7 mouse cellular contexts compared by ENCODE assay signal in the genomic region with DNA sequence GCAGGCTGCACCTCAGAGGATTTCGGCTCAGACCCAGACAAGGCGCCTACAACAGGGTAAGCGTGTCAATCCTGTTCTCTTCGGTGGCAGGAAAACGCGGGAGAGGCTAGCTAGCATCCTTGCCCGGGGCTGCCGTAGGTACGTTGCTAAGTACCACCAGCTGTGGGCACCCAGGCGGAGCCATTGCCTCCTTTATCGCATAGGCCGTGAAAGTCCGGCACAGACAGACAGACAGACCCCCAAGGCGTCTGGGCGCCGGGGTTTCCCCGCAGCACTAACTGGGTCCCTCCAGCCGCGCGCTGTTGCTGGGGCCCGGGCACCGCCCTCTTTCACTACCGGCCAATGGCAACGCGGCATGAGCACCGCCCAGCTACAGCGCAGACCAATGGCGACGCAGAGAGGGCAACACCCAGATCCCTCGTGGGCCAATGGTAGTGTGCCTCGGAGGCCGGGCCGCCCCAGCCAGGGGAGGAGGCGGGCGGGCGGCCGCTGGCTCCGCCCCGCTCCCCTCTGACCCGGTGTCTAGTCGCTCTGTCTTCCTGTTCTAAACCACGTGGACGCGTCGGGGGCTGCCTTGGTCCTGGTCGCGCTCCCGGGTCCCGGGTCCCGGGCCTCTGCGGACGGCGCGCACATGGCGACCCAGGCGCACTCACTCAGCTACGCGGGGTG. TPM values are rescaled to one million over a fixed set of nuclear protein-coding genes. Genes with fewer than 3 reads are reported as not detected.
DNase-seq lines count a peak whose midpoint lies in the region; ATAC-seq lines count a peak whose summit lies in the region.

A gene (plus strand): TSS at position 502 of the 669 bp plus-strand sequence.

- under 1% methylated on average over 58 of the region's 58 CpGs for WGBS in embryonic facial prominence, embryonic 10.5 days
- under 1% methylated on average over 58 of the region's 58 CpGs for WGBS in limb, embryonic 10.5 days
- WGBS in midbrain, embryonic 13.5 days = under 1% methylated on average over 58 of the region's 58 CpGs

- H3K9ac ChIP-seq in midbrain, embryonic 13.5 days (replicated peaks) = peak within 1 kb of the TSS; percentile 76

- H3K27ac ChIP-seq in embryonic facial prominence, embryonic 10.5 days (replicated peaks) = peak within 1 kb of the TSS; percentile 90
- H3K27ac ChIP-seq in limb, embryonic 10.5 days = peak within 1 kb of the TSS; percentile 91
- H3K27ac ChIP-seq in midbrain, embryonic 13.5 days = peak within 1 kb of the TSS; percentile 62

- H3K27me3 ChIP-seq in embryonic facial prominence, embryonic 10.5 days (replicated peaks; ENCODE audit: low read depth, poor library complexity, severe bottlenecking) = peaks cover 7% of the 10 kb centered on the region; the same call in 1 of the 2 replicates
- H3K27me3 ChIP-seq in limb, embryonic 10.5 days (ENCODE audit: low read depth, poor library complexity, severe bottlenecking) = no peaks in the 10 kb centered on the region
- peaks cover 10% of the 10 kb centered on the region for H3K27me3 ChIP-seq in midbrain, embryonic 13.5 days

- H3K9me3 ChIP-seq in embryonic facial prominence, embryonic 10.5 days = 0 out of 2 replicates have a peak, but pooled peaks cover 2% of the 10 kb centered on the region
- no peaks in the 10 kb centered on the region for H3K9me3 ChIP-seq in limb, embryonic 10.5 days (replicated peaks)
- H3K9me3 ChIP-seq in midbrain, embryonic 13.5 days = no peaks in the 10 kb centered on the region

- H3K4me1 ChIP-seq in embryonic facial prominence, embryonic 10.5 days = peaks cover 16% of the 10 kb centered on the region
- peaks cover 13% of the 10 kb centered on the region; the same call in 1 of the 2 replicates for H3K4me1 ChIP-seq in limb, embryonic 10.5 days
- H3K4me1 ChIP-seq in midbrain, embryonic 13.5 days (replicated peaks) = peaks cover 15% of the 10 kb centered on the region

- ATAC-seq in granulocyte monocyte progenitor cell, adult 5-6 weeks (replicated peaks; ENCODE audit: poor library complexity, severe bottlenecking) = peak; percentile 98
- peak; percentile 100 for ATAC-seq in midbrain, embryonic 13.5 days

- peaks cover 11% of the 10 kb centered on the region for H3K36me3 ChIP-seq in embryonic facial prominence, embryonic 10.5 days (replicated peaks)
- peaks cover 9% of the 10 kb centered on the region for H3K36me3 ChIP-seq in limb, embryonic 10.5 days
- no peaks in the 10 kb centered on the region for H3K36me3 ChIP-seq in midbrain, embryonic 13.5 days

- peak within 1 kb of the TSS; percentile 86 for H3K4me2 ChIP-seq in midbrain, embryonic 13.5 days (replicated peaks)

- peak within 1 kb of the TSS; percentile 98 for H3K4me3 ChIP-seq in embryonic facial prominence, embryonic 10.5 days
- H3K4me3 ChIP-seq in limb, embryonic 10.5 days = peak within 1 kb of the TSS; percentile 96
- peak within 1 kb of the TSS; percentile 94 for H3K4me3 ChIP-seq in midbrain, embryonic 13.5 days (replicated peaks)

- peak; percentile 96 for DNase-seq in adrenal gland, postnatal 10 days
- DNase-seq in embryonic facial prominence, embryonic 10.5 days (ENCODE audit: low spot score) = peak; percentile 98
- peak; percentile 95 for DNase-seq in kidney, adult 11 months
- DNase-seq in limb, embryonic 10.5 days (ENCODE audit: low spot score) = peak; percentile 93
- peak; percentile 93 for DNase-seq in spleen, adult 12 weeks (ENCODE audit: low spot score)

RNA-seq across cellular contexts. Expression of the gene that starts here (rescaled TPM):
- total RNA-seq in adrenal gland, postnatal 10 days (2021) = 10 to 100 TPM; 30.6 to 40.3 TPM
- polyA plus RNA-seq in embryonic facial prominence, embryonic 10.5 days (2016; fragmentation: Nextera tagmentation; extraction: Ambion mirVana) = 89.9 and 95.4 TPM in 2 replicates
- total RNA-seq in granulocyte monocyte progenitor cell, adult 5-6 weeks (2014; fragmentation: Nextera tagmentation) = 31.7 and 36.0 TPM in 2 replicates
- total RNA-seq in granulocyte monocyte progenitor cell, adult 5-6 weeks (2017) = 67.6 and 82.0 TPM in 2 replicates
- polyA plus RNA-seq in limb, embryonic 10.5 days (2016; fragmentation: Nextera tagmentation; extraction: Ambion mirVana) = 84.4 and 105 TPM in 2 replicates
- 29.2 and 29.7 TPM in 2 replicates for polyA plus RNA-seq in midbrain, embryonic 13.5 days (2015; fragmentation: Nextera tagmentation; extraction: Ambion mirVana)

Comparison
In these comparisons a context has a peak if more than half of its experiments do, and no peak if none do; other contexts are left out.
1. Peak in every context shown above with its lines: DNase-seq, ATAC-seq, H3K4me3 ChIP-seq and H3K27ac ChIP-seq.